Mouse (Mus musculus) midbrain, embryonic 14.5 days (tissue): ENCODE measurements around the gene Sgf29. TPM values are rescaled to one million over a fixed set of nuclear protein-coding genes. Genes with fewer than 3 reads are reported as not detected.

Source experiments
- ATAC-seq: fragments of 200-750 bp; cut with Nextera tagmentation; 2 replicates; pipeline ENCODE4 v1.8.0; 2017; ENCODE audit warnings: moderate number of reproducible peaks, moderate library complexity; ENCODE audit not compliant: low FRiP score, low TSS enrichment
- DNase-seq: peaks from one replicate; pipeline ENCODE4 v3.0.0-alpha.2; 2015
- H3K27ac ChIP-seq: fragments of 300-500 bp; sonication (generic); replicated peaks from 2 replicates; pipeline ENCODE4 v1.5.1; 2014; ENCODE audit warnings: mild to moderate bottlenecking, low read depth, low read length, moderate library complexity
- H3K27me3 ChIP-seq: fragments of 300-500 bp; sonication (generic); 2 replicates; pipeline ENCODE4 v1.6.1; 2014; ENCODE audit warnings: low read length, control low read depth, mixed read lengths; ENCODE audit not compliant: control insufficient read depth, insufficient read depth
- H3K36me3 ChIP-seq: fragments of 300-500 bp; sonication (generic); 2 replicates; pipeline ENCODE4 v1.6.1; 2014; ENCODE audit warnings: low read length, control low read depth; ENCODE audit not compliant: control insufficient read depth, insufficient read depth
- H3K4me1 ChIP-seq: fragments of 300-500 bp; sonication (generic); 2 replicates; pipeline ENCODE4 v1.6.1; 2014; ENCODE audit warnings: mild to moderate bottlenecking, antibody characterized with exemption, low read length, control low read depth; ENCODE audit not compliant: control insufficient read depth, insufficient read depth
- H3K4me2 ChIP-seq: fragments of 300-500 bp; sonication (generic); 2 replicates; pipeline ENCODE4 v1.6.1; 2014; ENCODE audit warnings: mild to moderate bottlenecking, low read length, moderate library complexity
- H3K4me3 ChIP-seq: fragments of 300-500 bp; sonication (generic); replicated peaks from 2 replicates; pipeline ENCODE4 v1.5.1; 2014; ENCODE audit warnings: low read depth, low read length
- H3K9ac ChIP-seq: fragments of 300-500 bp; sonication (generic); replicated peaks from 2 replicates; pipeline ENCODE4 v1.6.1; 2014; ENCODE audit warnings: mild to moderate bottlenecking, low read length, moderate library complexity
- H3K9me3 ChIP-seq: fragments of 300-500 bp; sonication (generic); 2 replicates; pipeline ENCODE4 v1.6.1; 2016; ENCODE audit warnings: low read length, control low read depth, mixed read lengths; ENCODE audit not compliant: control insufficient read depth
- WGBS: fragments of 180-500 bp; shearing (Covaris S2); extraction: QIAGEN DNeasy Blood & Tissue Kit; methylation state at CpG from one replicate; pipeline ENCODE4 v1.1.7; 2014; 5-methylcytosine and 5-hydroxymethylcytosine counted together
- polyA plus RNA-seq: library from polyadenylated mRNA; unstranded; fragments of >200 nt; fragmentation: Nextera tagmentation; extraction: Ambion mirVana; gene quantifications from 2 replicates; pipeline ENCODE4 v1.2.1, GENCODE M21; 2014

Sgf29 gene
- polyA plus RNA-seq, 1 experiment from 2014 or later: 64.6 TPM

DNA sequence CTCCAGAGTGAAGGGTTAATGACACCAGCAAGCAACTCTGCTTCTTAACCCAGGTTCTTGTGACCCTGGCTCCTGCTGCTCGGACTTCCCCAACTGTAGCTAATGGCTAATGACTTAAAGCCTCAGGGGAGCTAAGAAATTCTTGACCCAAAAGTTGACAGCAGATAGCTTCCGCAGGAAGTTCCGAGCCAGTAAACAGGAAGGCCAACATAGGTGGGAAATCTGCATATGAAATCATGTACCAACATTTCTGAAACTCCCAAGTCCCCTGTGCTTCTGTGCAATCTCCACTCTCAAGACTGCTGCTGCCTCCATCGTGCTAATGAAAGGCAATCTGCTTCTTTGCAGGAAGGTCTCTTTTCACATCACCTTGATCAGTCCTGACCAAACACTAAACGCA lies 3.4 kb upstream of the Sgf29 start:
- H3K4me3 ChIP-seq: no peak overlapping the region
- H3K36me3 ChIP-seq: no peaks in the 10 kb centered on the region
- WGBS: 77% methylated on average over 5 of the region's 5 CpGs
- no peaks in the 10 kb centered on the region for H3K9me3 ChIP-seq
- no peak for DNase-seq
- no peak overlapping the region for H3K4me2 ChIP-seq
- H3K4me1 ChIP-seq: peaks cover 5% of the 10 kb centered on the region; the same call in 1 of the 2 replicates
- no peak overlapping the region for H3K9ac ChIP-seq
- no peak overlapping the region for H3K27ac ChIP-seq
- no peak for ATAC-seq
- H3K27me3 ChIP-seq: no peaks in the 10 kb centered on the region

DNA sequence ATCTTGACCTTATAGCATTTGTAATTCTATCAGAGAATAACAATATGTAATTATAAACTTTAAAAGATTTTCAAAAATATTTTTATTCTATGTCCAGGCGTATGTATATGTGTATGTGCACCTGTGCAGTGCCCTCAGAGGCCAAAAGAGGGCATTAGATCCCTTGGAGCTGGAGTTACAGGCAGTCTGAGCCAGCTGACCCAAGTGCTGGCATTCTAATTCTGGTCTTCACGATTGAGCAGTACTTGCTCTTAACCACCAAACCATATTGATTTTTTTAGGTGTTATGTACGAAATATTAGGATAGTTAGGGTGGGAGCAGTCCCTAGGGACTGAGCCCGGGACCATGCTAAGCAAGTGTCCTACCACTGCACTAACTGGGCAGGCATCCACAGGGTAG lies 623 bp upstream of the Sgf29 start:
- H3K4me2 ChIP-seq: peak overlapping the region; percentile 74
- ATAC-seq: no peak
- H3K4me3 ChIP-seq: peak overlapping the region; percentile 62
- H3K27ac ChIP-seq: no peak overlapping the region; the same call in 1 of the 2 replicates
- no peaks in the 10 kb centered on the region for H3K27me3 ChIP-seq
- H3K4me1 ChIP-seq: peaks cover 5% of the 10 kb centered on the region; the same call in 1 of the 2 replicates
- H3K9me3 ChIP-seq: no peaks in the 10 kb centered on the region
- peak; percentile 15 for DNase-seq
- H3K36me3 ChIP-seq: no peaks in the 10 kb centered on the region
- WGBS: 84% methylated on average over 4 of the region's 4 CpGs
- H3K9ac ChIP-seq: peak overlapping the region; percentile 68; the same call in 1 of the 2 replicates

DNA sequence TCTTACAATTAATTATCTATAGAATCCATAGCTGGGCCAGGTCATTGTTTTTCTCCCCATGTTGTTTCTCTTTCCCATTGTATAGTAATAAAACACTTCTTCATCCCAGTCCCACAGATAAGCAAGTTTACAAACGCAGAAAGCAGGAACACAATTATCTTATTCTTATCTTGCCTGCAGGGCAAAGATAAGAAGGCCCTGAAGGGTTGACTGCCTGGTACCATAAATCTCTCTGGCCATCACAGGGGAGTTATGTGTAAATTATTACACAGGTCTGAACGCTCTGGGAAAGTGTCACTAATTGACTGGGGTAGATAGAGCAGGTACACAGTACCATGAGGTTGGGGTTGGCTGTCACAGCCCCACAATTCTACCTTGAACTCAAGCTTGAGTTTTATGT lies 1.7 kb downstream of the Sgf29 start:
- Histone ChIP-seq H3K4me2 (no peak overlapping the region), H3K27me3 (no peaks in the 10 kb centered on the region), H3K9me3 (no peaks in the 10 kb centered on the region), H3K4me3 (no peak overlapping the region), H3K9ac (no peak overlapping the region), H3K4me1 (peaks cover 5% of the 10 kb centered on the region; the same call in 1 of the 2 replicates), H3K36me3 (no peaks in the 10 kb centered on the region), H3K27ac (no peak overlapping the region)
- WGBS: 80% methylated on average over 2 of the region's 2 CpGs
- ATAC-seq: no peak
- DNase-seq: no peak

DNA sequence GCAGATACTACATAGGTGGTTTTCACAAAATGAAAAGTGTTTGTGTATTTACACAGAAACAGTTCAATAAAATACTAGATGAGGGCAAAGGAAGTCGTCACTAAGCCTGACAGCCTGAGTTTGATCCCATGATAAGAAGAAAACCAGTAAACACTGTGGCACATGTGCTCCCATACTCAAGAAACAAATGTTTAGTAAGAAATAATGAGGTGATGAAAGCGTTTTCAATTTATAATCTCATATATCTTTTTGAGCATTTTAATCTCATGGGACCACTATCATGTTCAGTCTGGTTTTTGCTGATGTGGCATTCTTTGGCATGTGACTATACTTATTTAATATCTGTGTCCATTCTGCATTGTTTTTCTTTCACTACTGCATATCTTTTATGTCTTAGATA lies 4.9 kb downstream of the Sgf29 start:
- DNase-seq (no peak), ATAC-seq (no peak)
- H3K36me3 ChIP-seq: no peaks in the 10 kb centered on the region
- H3K4me2 ChIP-seq: no peak overlapping the region
- no peaks in the 10 kb centered on the region for H3K9me3 ChIP-seq
- H3K27me3 ChIP-seq: no peaks in the 10 kb centered on the region
- H3K4me1 ChIP-seq: peaks cover 5% of the 10 kb centered on the region; the same call in 1 of the 2 replicates
- H3K4me3 ChIP-seq: no peak overlapping the region
- 89% methylated on average over 2 of the region's 2 CpGs for WGBS
- H3K27ac ChIP-seq: no peak overlapping the region
- H3K9ac ChIP-seq: no peak overlapping the region

DNA sequence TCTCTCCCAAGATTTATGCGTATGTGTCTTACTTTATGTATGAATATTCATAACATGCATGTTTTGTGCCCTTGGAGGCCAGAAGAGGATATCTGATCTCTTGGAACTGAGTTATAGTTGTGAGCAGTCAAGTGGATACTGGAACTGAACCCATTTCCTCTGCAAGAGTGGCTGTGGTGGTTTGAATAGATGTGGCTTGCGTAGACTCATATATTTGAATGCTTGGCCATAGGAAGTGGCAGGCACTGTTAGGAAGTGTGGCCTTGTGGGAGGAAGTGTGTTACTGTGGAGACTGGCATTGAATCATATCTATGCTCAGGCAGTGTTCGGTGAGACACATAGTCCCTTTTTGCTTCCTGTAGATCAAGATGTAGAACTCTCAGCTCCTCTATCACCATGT lies 6.6 kb downstream of the Sgf29 start:
- H3K27me3 ChIP-seq: no peaks in the 10 kb centered on the region
- no peaks in the 10 kb centered on the region for H3K4me1 ChIP-seq
- ATAC-seq: no peak
- no peak overlapping the region for H3K9ac ChIP-seq
- WGBS: 94% methylated on average over 3 of the region's 3 CpGs
- H3K4me3 ChIP-seq: no peak overlapping the region
- DNase-seq: no peak
- H3K4me2 ChIP-seq: no peak overlapping the region
- no peaks in the 10 kb centered on the region for H3K36me3 ChIP-seq
- no peaks in the 10 kb centered on the region for H3K9me3 ChIP-seq
- H3K27ac ChIP-seq: no peak overlapping the region

DNA sequence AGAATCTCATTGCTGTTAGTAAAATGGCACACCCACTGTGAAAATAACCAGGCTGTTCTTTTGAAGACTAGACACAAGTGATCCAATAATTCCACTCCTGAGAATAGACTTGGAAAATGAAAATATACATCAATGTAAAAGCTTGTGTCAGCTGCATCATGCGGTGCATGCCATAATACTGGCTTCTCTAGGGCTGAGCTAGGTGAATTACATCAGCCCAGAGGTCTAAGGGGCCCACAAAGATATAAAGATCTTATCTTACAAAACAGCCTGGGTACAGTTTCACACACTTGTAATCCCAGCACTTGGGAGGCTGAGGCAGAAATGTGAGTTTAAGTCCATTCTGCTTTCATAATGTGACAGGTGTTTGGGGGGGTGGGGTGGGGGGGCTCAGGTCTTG lies 8.4 kb downstream of the Sgf29 start:
- no peak overlapping the region for H3K27ac ChIP-seq
- DNase-seq (no peak), ATAC-seq (no peak)
- no peak overlapping the region for H3K4me3 ChIP-seq
- H3K4me1 ChIP-seq: no peaks in the 10 kb centered on the region
- H3K9ac ChIP-seq: no peak overlapping the region
- WGBS: 100% methylated on average over 1 of the region's 1 CpGs
- H3K4me2 ChIP-seq: no peak overlapping the region
- H3K9me3 ChIP-seq: no peaks in the 10 kb centered on the region
- H3K36me3 ChIP-seq: peaks cover 3% of the 10 kb centered on the region; the same call in 1 of the 2 replicates
- no peaks in the 10 kb centered on the region for H3K27me3 ChIP-seq

DNA sequence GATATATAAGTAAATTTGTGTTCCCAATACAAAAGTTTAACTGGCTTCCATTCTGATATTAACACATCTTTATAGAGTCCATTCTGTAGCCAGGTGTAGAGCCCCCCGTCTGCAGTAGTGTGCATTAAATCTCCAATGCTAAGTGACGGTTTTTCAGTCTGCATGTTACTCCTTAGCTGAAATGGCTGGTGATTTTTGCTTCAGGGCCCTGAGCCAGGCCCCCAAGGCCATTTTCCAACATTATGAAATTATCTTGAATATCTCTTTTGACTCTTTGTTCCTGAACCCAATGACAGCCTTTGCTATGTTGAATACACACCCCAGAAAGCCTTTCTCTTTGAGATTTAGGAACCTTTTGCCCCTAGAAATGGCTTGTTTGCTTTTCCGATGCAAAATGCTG lies 10.7 kb downstream of the Sgf29 start:
- Histone ChIP-seq H3K27me3 (no peaks in the 10 kb centered on the region), H3K4me3 (no peak overlapping the region), H3K4me2 (no peak overlapping the region), H3K4me1 (no peaks in the 10 kb centered on the region), H3K27ac (no peak overlapping the region), H3K9me3 (no peaks in the 10 kb centered on the region), H3K9ac (no peak overlapping the region), H3K36me3 (peaks cover 20% of the 10 kb centered on the region)
- ATAC-seq: no peak
- 87% methylated on average over 3 of the region's 3 CpGs for WGBS
- DNase-seq: no peak

DNA sequence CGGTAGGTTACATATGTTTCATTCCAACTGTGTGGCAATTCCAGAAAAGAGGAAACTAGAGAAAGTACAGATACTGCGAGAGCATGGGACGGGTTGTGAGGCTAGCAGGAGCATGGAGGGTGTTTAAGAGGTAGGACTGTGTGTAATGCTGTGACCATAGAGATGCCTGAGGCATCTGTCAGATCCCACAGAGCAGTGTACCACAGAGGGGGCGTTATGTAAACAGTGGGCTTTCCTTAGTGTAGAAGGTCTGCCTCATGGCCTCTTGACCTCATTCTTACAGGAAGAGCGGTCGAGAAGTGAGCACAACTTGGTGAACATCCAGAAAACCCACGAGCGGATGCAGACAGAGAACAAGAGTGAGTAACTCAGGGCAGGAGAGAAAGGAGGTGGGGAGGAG lies 14.5 kb downstream of the Sgf29 start:
- H3K27me3 ChIP-seq: no peaks in the 10 kb centered on the region
- DNase-seq: no peak
- H3K4me2 ChIP-seq: no peak overlapping the region
- no peaks in the 10 kb centered on the region for H3K9me3 ChIP-seq
- H3K36me3 ChIP-seq: peaks cover 45% of the 10 kb centered on the region
- no peaks in the 10 kb centered on the region for H3K4me1 ChIP-seq
- no peak overlapping the region for H3K4me3 ChIP-seq
- H3K27ac ChIP-seq: no peak overlapping the region
- WGBS: 84% methylated on average over 8 of the region's 8 CpGs
- no peak for ATAC-seq
- H3K9ac ChIP-seq: no peak overlapping the region

DNA sequence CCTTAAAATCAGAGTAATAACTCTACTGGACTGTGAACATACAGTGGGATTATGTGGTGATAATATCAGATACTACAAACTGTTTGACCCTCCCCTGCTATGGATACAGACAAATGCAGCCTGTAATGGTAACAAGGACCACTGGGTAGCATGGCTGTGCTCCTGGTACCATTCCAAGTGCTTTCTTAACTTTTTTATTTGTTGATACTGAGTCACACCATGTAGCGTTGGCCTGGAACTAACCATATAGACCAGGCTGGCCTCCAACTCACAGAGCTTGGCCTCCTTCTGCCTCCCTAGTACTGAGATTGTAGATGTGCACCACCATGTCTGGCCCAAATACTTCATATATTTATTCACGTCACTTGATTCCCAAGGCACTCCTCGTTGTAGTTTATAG lies 16.2 kb downstream of the Sgf29 start:
- WGBS: 98% methylated on average over 3 of the region's 3 CpGs
- Histone ChIP-seq H3K36me3 (peaks cover 46% of the 10 kb centered on the region), H3K9ac (no peak overlapping the region), H3K27me3 (no peaks in the 10 kb centered on the region), H3K27ac (no peak overlapping the region), H3K9me3 (no peaks in the 10 kb centered on the region), H3K4me1 (no peaks in the 10 kb centered on the region), H3K4me3 (no peak overlapping the region), H3K4me2 (no peak overlapping the region)
- ATAC-seq: no peak
- no peak for DNase-seq
